Mouse (Mus musculus) adrenal gland, postnatal 25 days (tissue): Measurements from ENCODE around the gene Morf4l1. TPM values are rescaled to one million over a fixed set of nuclear protein-coding genes. Genes with fewer than 3 reads are reported as not detected.
"Not testable (repeated sequence)": the region's sequence is repeated elsewhere in the genome, so short reads cannot be mapped to it uniquely, and the experiment has no call there.

Experiments
- DNase-seq: peaks from one replicate; pipeline ENCODE4 v3.0.0; 2021; ENCODE audit warnings: mixed read lengths
- total RNA-seq: library from RNA; stranded (reverse); gene quantifications from 2 replicates; pipeline ENCODE4 v1.2.3, GENCODE M21; 2021

The Morf4l1 gene
- total RNA-seq, 1 experiment from 2014 or later, result 354 TPM

- DNase-seq, result peak; percentile 86
Observed at GRCm38 (mm10) chr9:90113651-90114566, 665 bp downstream of the Morf4l1 start.

- DNase-seq, result no peak
Observed at GRCm38 (mm10) chr9:90113151-90113550, 1.4 kb downstream of the Morf4l1 start.

- no peak for DNase-seq
Observed at GRCm38 (mm10) chr9:90109386-90109785, 5.2 kb downstream of the Morf4l1 start.

DNA sequence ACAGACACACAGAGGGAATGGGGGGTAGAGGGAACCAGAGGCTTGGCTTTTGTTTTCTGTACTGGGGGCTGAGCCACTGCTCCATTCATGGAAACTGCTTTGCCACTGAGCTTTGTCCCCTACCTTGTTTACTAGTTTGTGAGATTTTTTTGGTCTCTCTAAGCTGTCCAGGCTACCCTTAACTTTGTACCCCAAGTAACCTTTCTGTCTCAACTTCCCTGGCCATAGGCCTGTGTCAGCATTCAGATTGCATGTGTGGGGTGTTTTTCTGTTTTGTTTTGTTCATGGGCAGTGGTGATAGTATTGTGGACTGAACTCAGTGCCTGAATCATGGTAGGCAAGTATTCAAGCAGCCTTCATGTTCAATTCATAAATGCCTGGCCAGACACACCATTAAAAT, 6.3 kb downstream of the Morf4l1 start:
- no peak for DNase-seq

- DNase-seq, result no peak
Observed at GRCm38 (mm10) chr9:90106915-90107314, 7.7 kb downstream of the Morf4l1 start.

GRCm38 (mm10) chr9:90105462-90105861, 9.1 kb downstream of the Morf4l1 start:
- no peak for DNase-seq

GRCm38 (mm10) chr9:90100760-90101159, 13.8 kb downstream of the Morf4l1 start:
- DNase-seq, result no peak

DNA sequence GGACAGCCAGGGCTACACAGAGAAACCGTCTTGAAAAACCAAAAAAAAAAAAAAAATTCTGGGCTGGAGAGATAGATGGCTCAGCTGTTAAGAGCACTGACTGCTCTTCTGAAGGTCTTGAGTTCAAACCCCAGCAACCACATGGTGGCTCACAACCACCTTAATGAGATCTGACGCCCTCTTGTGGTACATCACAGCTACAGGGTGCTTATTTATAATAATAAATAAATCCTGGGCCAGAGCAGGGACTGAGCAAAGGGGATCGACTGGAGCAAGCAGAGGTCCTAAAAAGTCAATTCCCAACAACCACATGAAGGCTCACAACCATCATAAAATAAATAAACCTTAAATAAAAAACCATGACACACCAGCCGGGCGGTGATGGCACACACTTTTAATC, 15.6 kb downstream of the Morf4l1 start:
- no peak for DNase-seq

- DNase-seq, result no peak
Observed at GRCm38 (mm10) chr9:90089339-90090104, 25.1 kb downstream of the Morf4l1 start.

GRCm38 (mm10) chr9:90087906-90088485, 26.6 kb downstream of the Morf4l1 start:
- no peak for DNase-seq

GRCm38 (mm10) chr9:90084766-90085468, 29.7 kb downstream of the Morf4l1 start:
- no peak for DNase-seq

GRCm38 (mm10) chr9:90084152-90084551, 30.4 kb downstream of the Morf4l1 start:
- no peak for DNase-seq

GRCm38 (mm10) chr9:90082992-90083391, 31.6 kb downstream of the Morf4l1 start:
- DNase-seq, result no peak

DNA sequence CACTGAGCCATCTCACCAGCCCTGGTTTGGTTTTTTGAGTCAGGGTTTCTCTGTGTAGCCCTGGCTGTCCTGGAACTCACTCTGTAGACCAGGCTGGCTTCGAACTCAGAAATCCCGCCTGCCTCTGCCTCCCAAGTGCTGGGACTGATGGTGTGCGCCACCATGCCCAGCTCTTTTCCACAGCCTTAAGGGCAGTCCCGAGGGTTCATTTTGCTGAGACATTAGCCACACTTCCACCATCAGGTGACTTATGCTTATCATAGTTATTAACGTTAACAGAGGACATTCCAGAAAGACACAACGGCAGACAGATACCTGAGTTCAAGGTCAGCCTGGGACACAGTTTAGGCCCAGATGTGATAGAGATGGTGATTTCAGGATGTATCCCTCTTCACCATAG, 32.6 kb downstream of the Morf4l1 start:
- not testable (repeated sequence) for DNase-seq

- peak; percentile 77 for DNase-seq
Observed at GRCm38 (mm10) chr9:90076849-90077461, 37.6 kb downstream of the Morf4l1 start.

- no peak for DNase-seq
Observed at GRCm38 (mm10) chr9:90076131-90076530, 38.4 kb downstream of the Morf4l1 start.

DNA sequence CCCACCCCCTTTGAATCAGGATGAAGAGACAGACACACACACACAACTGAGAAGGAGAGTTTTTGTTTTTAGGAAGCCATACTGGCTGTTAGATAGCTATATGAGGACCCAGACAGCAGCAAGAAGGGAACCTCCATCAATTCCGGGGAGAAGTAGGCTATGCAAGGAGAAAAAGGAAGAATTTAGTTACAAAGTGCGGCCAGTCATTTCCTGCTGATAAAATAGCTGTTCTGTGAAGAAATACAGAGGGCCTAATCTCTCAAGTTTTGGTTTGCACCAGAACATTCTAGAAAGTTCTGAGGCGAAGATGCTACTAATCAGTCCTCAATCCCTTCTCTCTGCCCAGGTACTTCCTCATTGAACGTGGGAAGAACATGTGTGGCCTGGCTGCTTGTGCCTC, 39.2 kb downstream of the Morf4l1 start:
- no peak for DNase-seq

DNA sequence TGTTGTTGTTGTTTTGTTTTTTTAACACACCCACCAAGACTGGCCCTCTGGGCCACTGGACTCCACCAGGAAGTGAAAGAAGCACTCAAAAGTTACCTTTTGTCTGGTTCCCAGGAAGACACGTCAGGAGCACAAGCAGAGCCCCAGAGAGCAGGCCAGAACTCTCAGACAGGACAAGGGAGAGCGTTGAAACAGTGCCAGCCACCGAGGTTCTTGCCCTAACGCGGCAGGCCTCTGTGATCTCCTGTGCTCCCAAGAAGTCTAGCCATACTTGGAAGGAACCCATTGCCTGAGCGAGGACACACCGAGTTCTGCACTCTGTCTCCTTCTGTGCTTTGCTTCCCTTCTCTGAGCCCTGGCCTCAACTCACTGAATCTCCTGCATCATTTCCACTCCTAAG, 44.4 kb downstream of the Morf4l1 start:
- DNase-seq, result no peak

- no peak for DNase-seq
Observed at GRCm38 (mm10) chr9:90069485-90069884, 45.1 kb downstream of the Morf4l1 start.

GRCm38 (mm10) chr9:90068786-90069185, 45.8 kb downstream of the Morf4l1 start:
- DNase-seq, result no peak

GRCm38 (mm10) chr9:90067341-90067740, 47.2 kb downstream of the Morf4l1 start:
- DNase-seq, result no peak

DNA sequence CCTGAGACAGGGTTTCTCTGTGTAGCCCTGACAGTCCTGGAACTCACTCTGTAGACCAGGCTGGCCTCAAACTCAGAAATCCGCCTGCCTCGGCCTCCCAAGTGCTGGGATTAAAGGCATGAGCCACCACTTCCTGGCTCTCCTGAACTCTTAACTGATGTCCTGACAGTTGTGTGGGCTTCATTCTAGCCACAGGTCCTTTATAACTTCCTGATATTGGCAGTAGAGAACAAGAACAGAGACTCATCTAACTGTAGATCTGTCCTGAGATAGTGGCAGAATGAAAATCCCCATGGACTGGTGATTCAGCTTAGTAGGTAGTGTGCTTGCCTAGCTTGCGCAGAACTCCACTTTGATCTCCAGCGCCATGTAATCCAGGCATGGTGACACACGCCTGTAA, 53.6 kb downstream of the Morf4l1 start:
- DNase-seq, result not testable (repeated sequence)
